Mouse (Mus musculus) cerebellum, adult 2 months (tissue): ENCODE measurements at regions not wholly inside any gene's neighbourhood (a gene's known extent, or its start where the extent isn't known, plus 50 kb on each side); places are given as distances from the start of the nearest gene placed in this dataset.

Experiments
- CTCF ChIP-seq: fragments of 200-500 bp; IDR thresholded peaks from 2 replicates; pipeline ENCODE4 v1.5.1; 2011; ENCODE audit warnings: low read depth, mild to moderate bottlenecking, control low read depth, low read length, moderate library complexity, borderline replicate concordance; ENCODE audit not compliant: insufficient read depth
- POLR2A ChIP-seq: fragments of 200-500 bp; IDR thresholded peaks from 2 replicates; pipeline ENCODE4 v1.6.1; 2011; ENCODE audit warnings: low read length, control low read depth, borderline replicate concordance; ENCODE audit not compliant: insufficient read depth

- TF ChIP-seq POLR2A (no peak), CTCF (no peak)
Measured at GRCm38 (mm10) chr2:116817134-116817533, 61.4 kb upstream of the Tmco5 start.
